Mouse (Mus musculus): Measurements from ENCODE around the gene Ecm2. TPM values are rescaled to one million over a fixed set of nuclear protein-coding genes. Genes with fewer than 3 reads are reported as not detected.

Gene Ecm2
- polyA plus RNA-seq, 1 experiment: not detected

GRCm38 (mm10) chr13:49470319-49470718 is 34.3 kb upstream of the Ecm2 start:
- H3K27me3 ChIP-seq (ENCODE audit: control insufficient read depth): no peaks in the 10 kb centered on the region
- peaks cover 2% of the 10 kb centered on the region; the same call in 1 of the 2 replicates for H3K4me1 ChIP-seq (ENCODE audit: control insufficient read depth)
- H3K4me3 ChIP-seq (replicated peaks): no peak overlapping the region
- no peak for TF ChIP-seq GATA1 (IDR thresholded peaks at IDR 0.05; ENCODE audit: low read length)
- TF ChIP-seq TAL1 (IDR thresholded peaks at IDR 0.05; ENCODE audit: low read length): no peak
- H3K36me3 ChIP-seq (ENCODE audit: control insufficient read depth): peaks cover 30% of the 10 kb centered on the region
- no peaks in the 10 kb centered on the region for H3K9me3 ChIP-seq (ENCODE audit: control insufficient read depth, low read length)

DNA sequence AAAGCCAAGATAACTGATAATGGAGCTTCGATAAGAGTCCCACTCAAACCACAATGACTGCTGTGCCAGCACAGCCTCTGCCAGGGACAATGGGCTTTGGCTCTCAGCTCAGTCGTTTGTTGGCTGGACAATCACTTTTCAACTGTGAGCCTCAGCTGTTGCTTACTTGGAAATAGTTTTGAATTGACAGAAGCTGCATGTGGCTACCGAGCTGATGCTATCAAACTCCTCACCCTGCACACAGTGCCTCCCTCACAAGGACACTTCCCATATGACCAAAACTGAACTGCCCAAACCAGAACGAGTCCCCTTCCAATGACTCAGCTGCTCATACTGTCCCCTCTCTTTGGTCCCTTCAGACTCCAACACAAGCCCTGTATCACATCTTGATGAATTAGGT is 33.8 kb upstream of the Ecm2 start:
- no peak for TF ChIP-seq GATA1 (IDR thresholded peaks at IDR 0.05; ENCODE audit: low read length)
- TF ChIP-seq TAL1 (IDR thresholded peaks at IDR 0.05; ENCODE audit: low read length): no peak
- Histone ChIP-seq H3K36me3 (ENCODE audit: control insufficient read depth) (peaks cover 25% of the 10 kb centered on the region), H3K4me1 (ENCODE audit: control insufficient read depth) (peaks cover under 1% of the 10 kb centered on the region; the same call in 1 of the 2 replicates), H3K4me3 (replicated peaks) (no peak overlapping the region), H3K27me3 (ENCODE audit: control insufficient read depth) (no peaks in the 10 kb centered on the region), H3K9me3 (ENCODE audit: control insufficient read depth, low read length) (no peaks in the 10 kb centered on the region)

GRCm38 (mm10) chr13:49471981-49472675 is 32.5 kb upstream of the Ecm2 start:
- H3K4me1 ChIP-seq (ENCODE audit: control insufficient read depth): no peaks in the 10 kb centered on the region
- TF ChIP-seq TAL1 (IDR thresholded peaks at IDR 0.05; ENCODE audit: low read length) (no peak), GATA1 (IDR thresholded peaks at IDR 0.05; ENCODE audit: low read length) (no peak)
- H3K4me3 ChIP-seq (replicated peaks): no peak overlapping the region
- no peaks in the 10 kb centered on the region for H3K27me3 ChIP-seq (ENCODE audit: control insufficient read depth)
- peaks cover 17% of the 10 kb centered on the region for H3K36me3 ChIP-seq (ENCODE audit: control insufficient read depth)
- H3K9me3 ChIP-seq (ENCODE audit: control insufficient read depth, low read length): no peaks in the 10 kb centered on the region

- Histone ChIP-seq H3K9me3 (ENCODE audit: control insufficient read depth, low read length) (no peaks in the 10 kb centered on the region), H3K4me3 (replicated peaks) (no peak overlapping the region), H3K4me1 (ENCODE audit: control insufficient read depth) (no peaks in the 10 kb centered on the region), H3K36me3 (ENCODE audit: control insufficient read depth) (peaks cover 13% of the 10 kb centered on the region), H3K27me3 (ENCODE audit: control insufficient read depth) (no peaks in the 10 kb centered on the region)
- TF ChIP-seq GATA1 (IDR thresholded peaks at IDR 0.05; ENCODE audit: low read length) (no peak), TAL1 (IDR thresholded peaks at IDR 0.05; ENCODE audit: low read length) (no peak)
These were observed 32.0 kb upstream of the Ecm2 start for GRCm38 (mm10) chr13:49472676-49473005.

DNA sequence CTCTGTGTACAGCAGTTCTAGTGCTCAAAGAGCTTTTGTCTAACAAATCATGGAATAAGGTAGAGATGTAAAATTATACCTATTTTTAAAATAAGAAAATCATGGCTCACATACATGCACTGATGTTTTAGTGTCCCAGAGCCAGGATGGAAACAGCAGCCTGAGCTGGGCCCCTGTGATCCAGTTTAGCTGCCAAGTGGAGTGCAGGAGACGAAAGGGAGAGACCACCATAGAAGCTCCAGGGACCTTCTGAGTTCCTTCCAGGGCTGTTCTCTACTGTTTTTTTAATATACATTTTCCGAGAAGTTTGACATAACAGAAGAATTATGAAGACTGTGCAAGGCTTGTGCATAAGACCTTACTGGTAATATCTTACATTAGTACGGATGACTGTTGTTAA is 26.7 kb upstream of the Ecm2 start:
- no peaks in the 10 kb centered on the region for H3K4me1 ChIP-seq (ENCODE audit: control insufficient read depth)
- no peak overlapping the region for H3K4me3 ChIP-seq (replicated peaks)
- no peak for TF ChIP-seq GATA1 (IDR thresholded peaks at IDR 0.05; ENCODE audit: low read length)
- no peak for TF ChIP-seq TAL1 (IDR thresholded peaks at IDR 0.05; ENCODE audit: low read length)
- no peaks in the 10 kb centered on the region for H3K36me3 ChIP-seq (ENCODE audit: control insufficient read depth)
- no peaks in the 10 kb centered on the region for H3K9me3 ChIP-seq (ENCODE audit: control insufficient read depth, low read length)
- H3K27me3 ChIP-seq (ENCODE audit: control insufficient read depth): no peaks in the 10 kb centered on the region

- Histone ChIP-seq H3K36me3 (ENCODE audit: control insufficient read depth) (no peaks in the 10 kb centered on the region), H3K27me3 (ENCODE audit: control insufficient read depth) (no peaks in the 10 kb centered on the region), H3K4me1 (ENCODE audit: control insufficient read depth) (no peaks in the 10 kb centered on the region), H3K9me3 (ENCODE audit: control insufficient read depth, low read length) (no peaks in the 10 kb centered on the region), H3K4me3 (replicated peaks) (no peak overlapping the region)
- no peak for TF ChIP-seq GATA1 (IDR thresholded peaks at IDR 0.05; ENCODE audit: low read length)
- TF ChIP-seq TAL1 (IDR thresholded peaks at IDR 0.05; ENCODE audit: low read length): no peak
These were observed 25.7 kb upstream of the Ecm2 start for GRCm38 (mm10) chr13:49478851-49479374.

DNA sequence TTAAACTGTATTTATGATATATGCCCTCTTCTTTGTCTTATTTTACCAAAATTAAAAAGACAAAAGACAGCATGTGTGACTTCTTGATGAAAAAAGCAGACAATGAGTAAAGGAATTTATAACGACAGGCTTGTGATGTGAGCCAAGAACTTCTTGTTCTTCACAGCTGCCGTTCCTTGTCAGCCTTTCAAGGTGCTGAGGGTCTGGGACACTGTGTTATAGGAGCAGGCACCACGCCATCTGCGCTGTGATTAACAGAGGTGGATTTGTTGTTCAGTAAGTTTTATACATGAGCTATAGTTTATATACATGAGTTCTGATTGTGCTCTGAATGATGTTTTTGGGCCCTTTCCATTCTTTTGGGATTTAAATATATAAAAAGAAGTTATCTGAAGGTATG is 25.2 kb upstream of the Ecm2 start:
- no peaks in the 10 kb centered on the region for H3K27me3 ChIP-seq (ENCODE audit: control insufficient read depth)
- H3K9me3 ChIP-seq (ENCODE audit: control insufficient read depth, low read length): no peaks in the 10 kb centered on the region
- TF ChIP-seq GATA1 (IDR thresholded peaks at IDR 0.05; ENCODE audit: low read length) (no peak), TAL1 (IDR thresholded peaks at IDR 0.05; ENCODE audit: low read length) (no peak)
- H3K4me1 ChIP-seq (ENCODE audit: control insufficient read depth): no peaks in the 10 kb centered on the region
- no peak overlapping the region for H3K4me3 ChIP-seq (replicated peaks)
- no peaks in the 10 kb centered on the region for H3K36me3 ChIP-seq (ENCODE audit: control insufficient read depth)

- no peak overlapping the region for H3K4me3 ChIP-seq (replicated peaks)
- TF ChIP-seq TAL1 (IDR thresholded peaks at IDR 0.05; ENCODE audit: low read length) (no peak), GATA1 (IDR thresholded peaks at IDR 0.05; ENCODE audit: low read length) (no peak)
- no peaks in the 10 kb centered on the region for H3K4me1 ChIP-seq (ENCODE audit: control insufficient read depth)
- no peaks in the 10 kb centered on the region for H3K36me3 ChIP-seq (ENCODE audit: control insufficient read depth)
- H3K9me3 ChIP-seq (ENCODE audit: control insufficient read depth, low read length): no peaks in the 10 kb centered on the region
- no peaks in the 10 kb centered on the region for H3K27me3 ChIP-seq (ENCODE audit: control insufficient read depth)
These were observed 24.6 kb upstream of the Ecm2 start for GRCm38 (mm10) chr13:49480057-49480456.

GRCm38 (mm10) chr13:49480551-49480950 is 24.1 kb upstream of the Ecm2 start:
- Histone ChIP-seq H3K4me1 (ENCODE audit: control insufficient read depth) (no peaks in the 10 kb centered on the region), H3K9me3 (ENCODE audit: control insufficient read depth, low read length) (no peaks in the 10 kb centered on the region), H3K27me3 (ENCODE audit: control insufficient read depth) (no peaks in the 10 kb centered on the region), H3K4me3 (replicated peaks) (no peak overlapping the region), H3K36me3 (ENCODE audit: control insufficient read depth) (no peaks in the 10 kb centered on the region)
- TF ChIP-seq TAL1 (IDR thresholded peaks at IDR 0.05; ENCODE audit: low read length) (no peak), GATA1 (IDR thresholded peaks at IDR 0.05; ENCODE audit: low read length) (no peak)

DNA sequence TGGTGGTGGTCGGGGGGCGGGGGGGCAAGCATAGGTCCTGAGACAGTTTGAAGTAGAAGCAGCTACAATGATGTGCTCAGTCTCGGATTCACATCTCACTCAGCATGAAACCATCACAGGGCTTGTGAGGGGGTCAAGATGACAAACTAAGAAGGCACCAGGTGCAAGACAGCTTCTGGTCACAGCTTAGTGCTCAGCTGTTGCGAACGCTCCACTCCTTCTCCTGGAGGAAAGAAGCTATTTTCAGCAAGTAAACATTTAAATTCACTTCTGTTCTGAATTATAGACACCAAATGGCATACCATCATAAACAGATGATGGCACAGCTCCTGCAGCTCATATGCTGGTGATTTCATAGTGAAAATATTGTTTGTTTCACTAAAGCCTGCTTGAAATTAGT is 19.2 kb upstream of the Ecm2 start:
- Histone ChIP-seq H3K4me3 (replicated peaks) (no peak overlapping the region), H3K9me3 (ENCODE audit: control insufficient read depth, low read length) (no peaks in the 10 kb centered on the region), H3K4me1 (ENCODE audit: control insufficient read depth) (no peaks in the 10 kb centered on the region), H3K36me3 (ENCODE audit: control insufficient read depth) (no peaks in the 10 kb centered on the region), H3K27me3 (ENCODE audit: control insufficient read depth) (no peaks in the 10 kb centered on the region)
- TF ChIP-seq TAL1 (IDR thresholded peaks at IDR 0.05; ENCODE audit: low read length) (no peak), GATA1 (IDR thresholded peaks at IDR 0.05; ENCODE audit: low read length) (no peak)
